Mouse (Mus musculus): ENCODE data around the gene Sept4. TPM values are rescaled to one million over a fixed set of nuclear protein-coding genes. Genes with fewer than 3 reads are reported as not detected.

The Sept4 gene
- total RNA-seq, 1 experiment from 2014 or later: 1.4 TPM

DNA sequence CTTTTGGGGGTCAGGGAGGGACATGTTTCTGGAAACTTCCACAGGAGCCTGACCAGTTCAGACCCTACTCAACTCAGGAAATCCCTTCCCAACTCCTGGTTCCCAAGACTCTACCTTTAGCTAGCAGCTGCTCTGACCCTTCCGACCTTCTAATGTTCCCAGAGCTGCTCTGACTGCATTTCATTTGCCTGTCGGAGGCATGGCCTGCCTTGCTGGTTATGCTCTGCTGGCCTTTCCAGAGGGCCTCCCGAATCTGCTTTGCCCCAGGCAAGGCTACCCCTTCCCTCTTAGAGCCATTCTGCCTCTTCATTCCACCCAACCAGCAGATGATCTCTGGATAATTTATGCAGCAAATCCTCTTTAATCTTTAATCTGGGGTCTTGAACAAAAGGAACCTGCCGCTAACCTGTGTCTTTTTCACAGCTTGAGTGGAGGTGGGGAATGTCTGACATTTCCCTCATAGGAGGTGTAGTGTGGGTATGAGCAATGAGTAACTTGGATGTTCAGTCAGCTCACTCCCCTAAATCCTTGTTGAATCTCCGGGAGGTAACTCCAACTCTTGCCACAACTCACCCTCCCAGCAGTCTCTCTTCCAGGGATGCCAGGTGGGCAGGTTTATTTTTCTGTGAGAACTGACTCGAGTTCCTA is 9.0 kb downstream of the Sept4 start:
- no peak for ATAC-seq (ENCODE audit: extremely low read depth, insufficient number of reproducible peaks, low FRiP score, poor library complexity, severe bottlenecking)

DNA sequence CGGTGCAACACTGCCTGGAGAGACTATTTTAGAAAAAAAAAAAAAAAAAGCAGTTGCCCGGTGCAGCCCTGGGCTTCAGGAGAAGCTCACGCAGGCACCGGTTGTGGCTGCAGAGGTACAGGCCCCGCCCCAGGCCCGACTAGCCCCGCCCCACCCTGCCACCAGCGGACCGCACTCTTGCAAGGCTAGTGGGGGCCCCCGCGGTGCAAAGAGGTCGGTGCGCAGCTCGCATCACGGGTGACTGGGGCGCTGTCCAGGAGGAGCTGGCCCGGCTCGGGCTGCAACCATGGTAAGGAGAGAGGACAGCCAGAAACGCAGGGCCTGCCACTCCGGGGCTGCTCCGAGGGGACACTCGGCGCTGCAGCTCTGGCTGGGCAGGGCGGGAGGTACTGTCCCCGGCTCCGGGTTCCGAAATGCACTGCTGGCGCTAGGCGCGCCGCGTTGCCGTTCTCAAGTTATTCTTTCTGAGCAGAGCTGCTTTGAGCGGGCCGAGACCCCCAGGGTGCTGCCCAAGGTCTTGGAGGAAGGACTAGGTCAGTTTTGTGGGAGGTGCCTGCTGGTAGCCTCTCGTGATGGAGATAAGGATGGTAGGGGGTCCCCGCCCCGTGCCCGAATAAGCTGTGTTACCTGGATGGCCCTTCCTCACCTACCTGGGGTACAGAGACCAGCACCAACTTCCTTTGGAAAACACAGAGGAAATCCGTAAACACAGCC is 9.7 kb downstream of the Sept4 start:
- ATAC-seq (ENCODE audit: extremely low read depth, insufficient number of reproducible peaks, low FRiP score, poor library complexity, severe bottlenecking): peak; percentile 43; the same call in 1 of the 2 replicates

- ATAC-seq (ENCODE audit: extremely low read depth, insufficient number of reproducible peaks, low FRiP score, poor library complexity, severe bottlenecking): peak; percentile 9; the same call in 1 of the 2 replicates
Measured at GRCm38 (mm10) chr11:87578963-87579601, 10.4 kb downstream of the Sept4 start.

DNA sequence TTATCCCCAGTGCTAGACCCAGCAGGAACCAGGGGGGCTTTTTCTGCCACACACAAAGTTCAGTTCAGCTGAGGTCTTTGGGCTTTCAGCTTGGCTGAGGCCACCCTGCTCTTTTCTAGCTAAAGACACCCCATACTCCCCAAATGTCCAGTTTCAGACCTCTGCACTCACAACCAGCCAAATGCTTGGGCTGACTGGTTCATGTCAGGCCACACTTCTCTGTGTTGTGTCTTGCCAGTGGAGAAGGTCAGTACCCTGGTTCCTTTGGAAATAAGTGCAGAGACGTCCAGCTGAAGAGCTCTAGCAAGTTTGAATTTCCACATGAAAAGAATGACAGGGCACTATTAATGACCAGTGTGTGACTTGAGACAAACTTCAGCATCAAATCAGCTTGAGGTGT is 11.0 kb downstream of the Sept4 start:
- ATAC-seq (ENCODE audit: extremely low read depth, insufficient number of reproducible peaks, low FRiP score, poor library complexity, severe bottlenecking): no peak

DNA sequence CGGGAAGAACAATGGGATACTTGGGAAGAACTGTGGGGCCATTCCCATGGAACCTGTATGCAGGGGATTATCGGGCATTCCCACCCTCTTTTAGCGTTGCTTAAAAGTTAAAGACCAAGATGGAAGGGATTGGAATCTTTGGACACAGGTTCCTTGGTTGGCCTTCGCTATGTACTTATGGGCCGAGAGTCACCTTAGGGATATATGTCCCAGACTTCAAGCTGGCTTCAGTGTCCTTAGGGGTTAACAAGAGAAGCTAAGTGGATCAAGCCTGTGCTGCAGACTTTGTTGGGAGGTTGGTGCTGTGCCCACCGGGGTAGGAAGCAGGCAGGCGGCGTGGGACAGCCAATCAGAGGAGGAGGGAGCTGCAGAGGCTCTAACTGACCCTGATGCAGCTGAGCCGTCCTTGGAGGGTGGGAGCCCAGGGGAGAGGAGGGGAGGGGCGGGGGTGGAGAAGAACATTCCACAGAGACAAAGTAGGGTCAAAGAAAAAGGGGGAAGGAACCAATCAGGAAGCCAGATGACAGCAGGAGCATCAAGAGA is 11.9 kb downstream of the Sept4 start:
- no peak for ATAC-seq (ENCODE audit: extremely low read depth, insufficient number of reproducible peaks, low FRiP score, poor library complexity, severe bottlenecking)

- ATAC-seq (ENCODE audit: extremely low read depth, insufficient number of reproducible peaks, low FRiP score, poor library complexity, severe bottlenecking): no peak
Measured at GRCm38 (mm10) chr11:87581161-87581865, 12.6 kb downstream of the Sept4 start.

GRCm38 (mm10) chr11:87581933-87582710 is 13.4 kb downstream of the Sept4 start:
- no peak for ATAC-seq (ENCODE audit: extremely low read depth, insufficient number of reproducible peaks, low FRiP score, poor library complexity, severe bottlenecking)

DNA sequence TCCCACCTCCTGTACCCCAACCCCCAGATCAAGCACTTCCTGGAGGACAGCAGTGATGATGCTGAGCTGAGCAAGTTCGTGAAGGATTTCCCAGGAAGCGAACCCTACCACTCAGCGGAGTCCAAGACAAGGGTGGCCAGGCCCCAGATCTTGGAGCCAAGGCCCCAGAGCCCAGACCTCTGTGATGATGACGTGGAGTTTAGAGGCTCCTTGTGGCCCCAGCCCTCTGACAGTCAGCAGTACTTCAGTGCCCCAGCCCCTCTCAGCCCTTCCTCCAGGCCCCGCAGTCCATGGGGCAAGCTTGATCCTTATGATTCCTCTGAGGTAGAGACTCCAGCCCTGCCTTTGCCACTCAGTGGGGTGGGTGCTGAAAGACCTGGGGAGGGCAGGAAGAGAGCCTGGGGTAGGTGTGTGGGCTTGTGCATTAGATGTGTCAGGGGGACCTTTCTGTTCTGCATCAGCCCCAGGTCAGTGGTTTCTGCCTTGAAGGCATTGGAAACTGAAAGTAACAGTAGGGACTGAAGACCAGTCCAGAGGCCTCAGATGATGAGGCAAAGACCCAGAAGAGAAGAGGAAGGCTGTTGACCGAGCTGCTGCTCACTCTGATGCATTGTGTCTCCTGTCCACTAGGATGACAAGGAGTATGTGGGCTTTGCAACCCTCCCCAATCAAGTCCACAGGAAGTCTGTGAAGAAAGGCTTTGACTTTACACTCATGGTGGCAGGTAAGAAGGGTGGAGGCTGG is 14.8 kb downstream of the Sept4 start:
- ATAC-seq (ENCODE audit: extremely low read depth, insufficient number of reproducible peaks, low FRiP score, poor library complexity, severe bottlenecking): no peak

GRCm38 (mm10) chr11:87584711-87585505 is 16.2 kb downstream of the Sept4 start:
- no peak for ATAC-seq (ENCODE audit: extremely low read depth, insufficient number of reproducible peaks, low FRiP score, poor library complexity, severe bottlenecking)

- no peak for ATAC-seq (ENCODE audit: extremely low read depth, insufficient number of reproducible peaks, low FRiP score, poor library complexity, severe bottlenecking)
Measured at GRCm38 (mm10) chr11:87587211-87587874, 18.6 kb downstream of the Sept4 start.

- ATAC-seq (ENCODE audit: extremely low read depth, insufficient number of reproducible peaks, low FRiP score, poor library complexity, severe bottlenecking): no peak
Measured at GRCm38 (mm10) chr11:87589605-87590004, 20.9 kb downstream of the Sept4 start.

- no peak for ATAC-seq (ENCODE audit: extremely low read depth, insufficient number of reproducible peaks, low FRiP score, poor library complexity, severe bottlenecking)
Measured at GRCm38 (mm10) chr11:87590841-87591525, 22.3 kb downstream of the Sept4 start.

GRCm38 (mm10) chr11:87591526-87592353 is 23.0 kb downstream of the Sept4 start, which contains the start of gene Mtmr4:
Gene Mtmr4 (plus strand): TSS chr11:87592162.
- ATAC-seq (ENCODE audit: extremely low read depth, insufficient number of reproducible peaks, low FRiP score, poor library complexity, severe bottlenecking): peak; percentile 90

DNA sequence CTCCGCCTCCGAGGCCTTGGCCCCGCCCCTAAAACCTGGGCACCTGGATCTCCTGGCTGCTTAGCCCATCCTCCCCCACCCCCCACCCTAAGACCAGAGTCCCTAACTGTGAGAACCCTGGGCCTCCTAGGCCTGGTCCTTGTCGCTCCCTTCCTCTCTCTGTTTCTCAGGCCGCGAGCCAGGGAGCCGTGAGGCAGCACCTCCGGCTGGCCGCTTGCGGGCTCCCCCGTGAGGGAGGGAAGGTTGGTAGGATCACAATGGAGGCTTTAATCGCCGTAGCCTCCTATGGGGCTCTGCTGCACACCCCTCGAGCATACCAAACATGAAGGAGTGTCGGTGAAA is 23.6 kb downstream of the Sept4 start:
- ATAC-seq (ENCODE audit: extremely low read depth, insufficient number of reproducible peaks, low FRiP score, poor library complexity, severe bottlenecking): no peak
